Mouse (Mus musculus) MN1 (cell line): Measurements from ENCODE around the gene Rab31.

ENCODE experiments used
- DNase-seq: peaks from one replicate; pipeline ENCODE4 v3.0.0-alpha.2; 2016; ENCODE audit warnings: low spot score

The Rab31 gene

GRCm38 (mm10) chr17:65703527-65704391 is 68.8 kb downstream of the Rab31 start:
- peak; percentile 36 for DNase-seq

GRCm38 (mm10) chr17:65701797-65702566 is 70.6 kb downstream of the Rab31 start:
- no peak for DNase-seq

GRCm38 (mm10) chr17:65701356-65701755 is 71.2 kb downstream of the Rab31 start:
- DNase-seq, result no peak

GRCm38 (mm10) chr17:65700060-65700459 is 72.5 kb downstream of the Rab31 start:
- no peak for DNase-seq

DNA sequence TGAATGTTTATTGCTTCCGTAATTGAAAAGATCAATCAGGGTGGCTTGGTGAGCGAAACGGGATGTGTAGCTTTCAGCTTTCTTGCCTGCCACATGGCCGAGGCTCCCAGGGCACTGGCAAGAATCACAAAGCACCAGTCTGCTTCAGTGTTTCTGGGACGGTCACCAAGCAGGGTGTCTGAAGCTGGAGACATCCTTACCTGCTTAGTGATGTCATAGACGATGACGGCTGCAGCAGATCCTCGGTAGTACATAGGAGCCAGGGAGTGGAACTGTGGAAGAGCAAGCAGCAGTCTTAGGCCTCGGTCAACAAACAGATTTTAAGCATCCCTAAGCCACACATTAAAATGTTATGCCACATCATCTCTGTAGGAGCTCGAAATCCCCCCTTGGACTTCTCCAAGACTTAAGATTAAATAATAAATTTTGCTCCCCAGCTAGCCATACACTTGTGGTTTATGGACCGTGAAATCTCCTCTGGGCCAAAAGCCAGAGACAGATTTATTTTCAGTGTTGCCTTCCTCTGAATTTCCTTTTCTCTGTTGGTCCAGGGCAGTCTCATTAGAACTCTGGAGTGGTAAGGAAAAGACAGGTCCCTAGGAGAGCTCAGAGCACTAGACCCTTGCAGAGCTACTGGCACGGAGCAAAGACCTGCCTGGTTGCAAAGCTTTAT is 74.6 kb downstream of the Rab31 start:
- DNase-seq, result peak; percentile 67

DNA sequence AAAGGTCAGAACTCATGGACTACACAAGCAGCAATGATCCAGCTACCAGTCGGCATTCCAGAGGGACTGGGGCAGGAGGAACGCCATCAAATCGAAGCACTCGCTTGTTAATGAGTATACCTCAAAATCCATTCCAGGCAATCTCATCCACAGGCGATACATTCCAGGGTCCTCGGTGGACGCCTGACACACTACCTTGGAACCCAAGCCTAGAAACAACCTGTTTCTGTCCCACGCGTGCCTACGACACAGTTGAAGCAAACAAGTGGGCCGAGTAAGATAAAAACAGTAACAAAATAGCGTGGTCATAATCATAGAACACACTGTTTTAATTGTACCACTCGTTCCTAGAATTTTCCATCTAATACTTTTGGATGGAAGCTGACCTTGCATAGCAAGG is 75.6 kb downstream of the Rab31 start:
- DNase-seq, result no peak

DNA sequence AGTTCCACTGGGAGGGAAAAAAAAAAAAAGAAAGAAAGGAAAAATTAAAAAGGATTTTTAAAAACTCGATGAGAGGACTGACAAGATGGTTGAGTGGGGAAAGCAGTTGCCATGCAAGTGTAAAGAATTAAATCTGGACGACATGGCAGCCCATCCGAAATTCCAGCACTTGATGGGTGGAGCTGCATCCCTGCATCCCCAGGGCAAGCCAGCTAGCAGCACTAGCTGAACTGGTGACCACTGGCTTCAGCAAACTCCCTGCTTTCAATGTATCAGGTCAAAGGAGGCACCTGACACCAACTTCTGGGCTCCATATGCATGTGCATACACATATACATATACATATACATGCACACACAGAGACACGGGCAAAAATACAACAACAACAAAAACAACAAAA is 80.3 kb downstream of the Rab31 start:
- DNase-seq, result no peak

- DNase-seq, result no peak
Measured at GRCm38 (mm10) chr17:65683731-65684130, 88.8 kb downstream of the Rab31 start.

GRCm38 (mm10) chr17:65683316-65683715 is 89.2 kb downstream of the Rab31 start:
- no peak for DNase-seq

DNA sequence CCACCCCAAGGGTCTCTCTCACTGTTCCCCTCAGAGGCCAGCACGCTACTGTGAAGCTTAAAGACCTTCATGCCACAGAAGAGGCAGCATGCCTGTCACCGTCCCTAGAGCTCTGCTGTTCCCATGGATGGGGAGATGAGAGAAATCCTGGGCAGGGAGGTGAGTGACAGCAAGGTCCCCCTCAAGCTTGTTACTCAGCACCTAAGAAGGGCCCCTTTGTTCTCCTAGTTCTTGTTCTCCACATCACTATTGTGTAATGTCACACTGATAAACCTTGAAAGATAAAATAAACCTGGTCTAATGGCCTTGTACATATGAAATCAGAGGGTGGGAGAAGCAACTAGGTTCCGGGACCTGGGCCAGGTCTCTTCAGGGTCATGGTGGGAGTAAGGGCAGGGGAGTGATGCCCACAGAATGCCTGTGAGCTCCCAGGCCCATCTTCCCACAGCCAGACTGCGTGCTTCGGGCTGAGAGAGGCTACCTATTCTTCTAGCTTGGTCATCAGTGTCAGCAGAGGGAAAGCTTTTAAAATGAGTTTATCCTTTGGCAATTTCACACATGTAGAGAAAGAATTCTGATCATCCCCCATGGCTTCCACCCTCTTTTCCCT is 90.4 kb downstream of the Rab31 start:
- DNase-seq, result no peak

DNA sequence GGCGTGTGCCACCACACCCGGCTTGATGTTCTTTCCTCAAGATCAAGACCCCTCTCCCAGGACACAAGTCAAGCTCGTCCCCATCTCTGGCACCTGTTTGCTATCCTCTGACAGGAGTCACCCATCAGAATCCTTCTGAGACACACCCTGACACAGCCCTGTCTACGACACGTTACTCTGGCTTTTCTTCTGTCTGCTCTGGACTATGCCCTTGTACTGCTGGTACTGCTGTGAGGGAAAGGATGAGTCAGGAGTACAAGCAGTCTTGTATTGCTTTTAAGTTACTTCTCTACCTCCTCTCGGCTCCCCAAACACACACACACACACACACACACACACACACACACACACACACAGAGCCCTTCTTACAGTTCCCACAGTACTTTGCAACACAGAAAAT is 91.0 kb downstream of the Rab31 start:
- DNase-seq, result no peak

DNA sequence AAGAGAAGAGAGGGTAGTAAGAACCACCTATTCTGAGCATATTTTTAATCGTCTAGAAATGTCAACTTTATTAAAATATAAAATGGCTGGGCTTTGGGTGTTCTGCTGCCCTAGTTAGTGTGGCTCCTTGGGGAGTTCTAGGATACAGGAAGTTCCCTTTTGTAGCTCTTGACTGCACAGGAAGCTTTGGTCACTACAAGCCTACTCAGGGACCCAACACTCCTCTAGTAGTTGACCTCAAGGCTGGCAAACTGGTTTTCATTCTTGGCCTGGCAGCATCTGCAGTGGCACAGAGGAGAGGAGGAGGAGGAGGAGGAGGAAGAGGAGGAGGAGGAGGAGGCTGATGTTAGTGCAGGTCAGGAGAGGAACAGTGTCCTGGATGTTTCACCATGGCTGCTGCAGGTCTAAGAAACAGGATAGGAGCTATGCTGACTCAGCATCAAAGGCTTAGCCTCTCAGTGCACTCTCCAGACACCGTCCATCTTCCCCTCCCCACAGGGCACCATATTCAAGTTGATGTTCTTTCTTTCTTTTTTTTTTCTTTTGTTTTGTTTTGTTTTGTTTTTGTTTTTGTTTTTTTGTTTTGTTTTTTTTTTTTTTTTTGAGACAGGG is 91.6 kb downstream of the Rab31 start:
- no peak for DNase-seq

- DNase-seq, result no peak
Measured at GRCm38 (mm10) chr17:65679806-65680446, 92.6 kb downstream of the Rab31 start.

DNA sequence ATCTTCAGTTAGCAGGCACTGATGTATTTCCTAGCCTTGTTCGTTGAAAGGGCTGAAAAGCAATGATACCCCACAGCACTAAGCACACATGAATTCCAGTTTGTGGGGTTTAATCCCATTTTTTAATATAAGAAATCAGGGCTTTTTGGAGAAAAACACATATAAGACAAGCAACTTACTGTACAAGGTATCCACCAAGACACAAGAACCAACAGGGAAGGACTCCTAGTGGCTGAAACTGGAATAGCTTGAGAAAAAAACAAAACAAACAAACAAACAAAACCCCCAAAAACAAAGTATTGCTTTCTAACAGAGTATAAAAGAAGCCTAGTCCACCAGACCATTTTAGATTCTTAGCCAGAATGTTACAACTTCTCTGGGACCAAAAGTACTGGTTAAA is 94.8 kb downstream of the Rab31 start:
- DNase-seq, result peak; percentile 21

GRCm38 (mm10) chr17:65676536-65676935 is 96.0 kb downstream of the Rab31 start:
- DNase-seq, result no peak

- no peak for DNase-seq
Measured at GRCm38 (mm10) chr17:65675985-65676384, 96.6 kb downstream of the Rab31 start.

DNA sequence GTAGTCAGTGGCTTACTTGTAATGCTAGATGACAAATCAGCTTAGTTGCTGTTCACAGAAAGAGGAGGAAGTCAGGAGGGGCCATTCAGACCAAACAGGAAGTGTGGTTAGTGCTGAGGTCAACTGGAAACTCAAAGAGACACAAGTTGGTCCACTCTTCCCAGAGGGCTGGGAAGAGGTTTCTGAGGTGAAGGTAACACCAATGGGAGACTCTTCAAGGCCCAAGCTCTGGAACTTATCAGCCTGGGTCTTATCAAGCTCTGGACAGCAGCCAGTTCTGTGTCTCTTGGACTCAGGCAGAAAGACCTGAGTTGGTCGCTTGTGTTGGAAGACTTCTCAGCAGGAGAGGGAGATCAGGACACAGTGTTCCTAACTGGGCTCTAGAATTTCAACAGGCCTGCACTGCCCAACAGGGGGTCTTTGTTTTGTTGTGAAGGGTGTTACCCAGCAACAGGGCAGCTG is 97.8 kb downstream of the Rab31 start:
- no peak for DNase-seq

GRCm38 (mm10) chr17:65672926-65673325 is 99.6 kb downstream of the Rab31 start:
- DNase-seq, result no peak

GRCm38 (mm10) chr17:65669061-65669460 is 103.5 kb downstream of the Rab31 start:
- no peak for DNase-seq

GRCm38 (mm10) chr17:65667792-65668191 is 104.8 kb downstream of the Rab31 start:
- DNase-seq, result no peak
